Mouse (Mus musculus) liver, embryonic 16.5 days (tissue): ENCODE measurements around the gene Sgpp2. TPM values are rescaled to one million over a fixed set of nuclear protein-coding genes. Genes with fewer than 3 reads are reported as not detected.

Source experiments
- ATAC-seq: fragments of 200-750 bp; cut with Nextera tagmentation; 2 replicates; pipeline ENCODE4 v1.8.0; 2017; ENCODE audit warnings: low read depth, mild to moderate bottlenecking, moderate number of reproducible peaks, moderate library complexity
- H3K27ac ChIP-seq: fragments of 300-500 bp; sonication (generic); 2 replicates; pipeline ENCODE4 v1.5.1; 2014; ENCODE audit warnings: mild to moderate bottlenecking, low read length
- H3K27me3 ChIP-seq: fragments of 300-500 bp; sonication (generic); 2 replicates; pipeline ENCODE4 v1.6.1; 2014; ENCODE audit warnings: low read depth, low read length, mixed read lengths; ENCODE audit not compliant: control insufficient read depth, insufficient read depth
- H3K36me3 ChIP-seq: fragments of 300-500 bp; sonication (generic); 2 replicates; pipeline ENCODE4 v1.6.1; 2014; ENCODE audit warnings: mild to moderate bottlenecking; ENCODE audit not compliant: control insufficient read depth, insufficient read depth
- H3K4me1 ChIP-seq: fragments of 300-500 bp; sonication (generic); 2 replicates; pipeline ENCODE4 v1.6.1; 2014; ENCODE audit warnings: low read depth, low read length, mixed read lengths; ENCODE audit not compliant: control insufficient read depth
- H3K4me2 ChIP-seq: fragments of 300-500 bp; sonication (generic); 2 replicates; pipeline ENCODE4 v1.6.1; 2014; ENCODE audit warnings: low read depth, low read length, mixed read lengths
- H3K4me3 ChIP-seq: fragments of 300-500 bp; sonication (generic); 2 replicates; pipeline ENCODE4 v1.5.1; 2014; ENCODE audit warnings: low read depth, mild to moderate bottlenecking, low read length
- H3K9ac ChIP-seq: fragments of 300-500 bp; sonication (generic); 2 replicates; pipeline ENCODE4 v1.6.1; 2014; ENCODE audit warnings: low read depth, low read length
- H3K9me3 ChIP-seq: fragments of 300-500 bp; sonication (generic); replicated peaks from 2 replicates; pipeline ENCODE4 v1.6.1; 2016; ENCODE audit warnings: low read length; ENCODE audit not compliant: control insufficient read depth
- WGBS: fragments of 180-500 bp; shearing (Covaris S2); extraction: QIAGEN DNeasy Blood & Tissue Kit; methylation state at CpG from one replicate; pipeline ENCODE4 v1.1.7; 2014; ENCODE audit not compliant: insufficient replicate concordance; 5-methylcytosine and 5-hydroxymethylcytosine counted together
- polyA plus RNA-seq: library from polyadenylated mRNA; unstranded; fragments of >200 nt; fragmentation: Nextera tagmentation; extraction: Ambion mirVana; gene quantifications from 2 replicates; pipeline ENCODE4 v1.2.1, GENCODE M21; 2015

Sgpp2 gene
- 0.21 and 0.35 TPM in 2 replicates for polyA plus RNA-seq

GRCm38 (mm10) chr1:78310021-78310752 is at the start of gene Sgpp2:
Gene Sgpp2, plus strand, starts transcription at chr1:78310345.
- WGBS = 2% methylated on average over 68 of the region's 68 CpGs
- Histone ChIP-seq H3K9me3 (no peaks in the 10 kb centered on the region), H3K27ac (no peak within 1 kb of the TSS), H3K36me3 (no peaks in the 10 kb centered on the region), H3K4me1 (no peaks in the 10 kb centered on the region), H3K4me2 (peak within 1 kb of the TSS; percentile 59), H3K4me3 (peak within 1 kb of the TSS; percentile 37), H3K9ac (no peak within 1 kb of the TSS), H3K27me3 (peaks cover 33% of the 10 kb centered on the region)
- no peak for ATAC-seq

- Histone ChIP-seq H3K4me3 (no peak overlapping the region), H3K27ac (no peak overlapping the region), H3K4me2 (no peak overlapping the region), H3K9ac (no peak overlapping the region), H3K9me3 (no peaks in the 10 kb centered on the region), H3K36me3 (no peaks in the 10 kb centered on the region), H3K27me3 (no peaks in the 10 kb centered on the region), H3K4me1 (no peaks in the 10 kb centered on the region)
- ATAC-seq = no peak
- WGBS = 41% methylated on average over 5 of the region's 5 CpGs
Measured at GRCm38 (mm10) chr1:78267519-78267918, 42.6 kb upstream of the Sgpp2 start.

GRCm38 (mm10) chr1:78272915-78273314 is 37.2 kb upstream of the Sgpp2 start:
- WGBS = 48% methylated on average over 3 of the region's 3 CpGs

GRCm38 (mm10) chr1:78279128-78279527 is 31.0 kb upstream of the Sgpp2 start:
- Histone ChIP-seq H3K36me3 (no peaks in the 10 kb centered on the region), H3K4me1 (no peaks in the 10 kb centered on the region), H3K27me3 (no peaks in the 10 kb centered on the region), H3K9me3 (no peaks in the 10 kb centered on the region), H3K4me2 (no peak overlapping the region), H3K4me3 (no peak overlapping the region), H3K9ac (no peak overlapping the region), H3K27ac (no peak overlapping the region)
- no peak for ATAC-seq
- 36% methylated on average over 3 of the region's 3 CpGs for WGBS

More at GRCm38 (mm10) chr1:78272915-78273314, 37.2 kb upstream of the Sgpp2 start:
- Histone ChIP-seq H3K27ac (no peak overlapping the region), H3K4me1 (no peaks in the 10 kb centered on the region), H3K9me3 (no peaks in the 10 kb centered on the region), H3K27me3 (no peaks in the 10 kb centered on the region), H3K4me3 (no peak overlapping the region), H3K9ac (no peak overlapping the region), H3K4me2 (no peak overlapping the region), H3K36me3 (no peaks in the 10 kb centered on the region)
- no peak for ATAC-seq

GRCm38 (mm10) chr1:78292397-78292796 is 17.7 kb upstream of the Sgpp2 start:
- H3K27ac ChIP-seq = no peak overlapping the region
- no peaks in the 10 kb centered on the region for H3K9me3 ChIP-seq
- WGBS = 53% methylated on average over 3 of the region's 3 CpGs
- H3K4me3 ChIP-seq = no peak overlapping the region
- H3K4me2 ChIP-seq = no peak overlapping the region
- no peaks in the 10 kb centered on the region for H3K4me1 ChIP-seq
- ATAC-seq = no peak
- H3K36me3 ChIP-seq = no peaks in the 10 kb centered on the region
- H3K27me3 ChIP-seq = no peaks in the 10 kb centered on the region
- no peak overlapping the region for H3K9ac ChIP-seq

- Histone ChIP-seq H3K27ac (peak overlapping the region; percentile 12; the same call in 1 of the 2 replicates), H3K9me3 (no peaks in the 10 kb centered on the region), H3K9ac (no peak overlapping the region), H3K4me1 (no peaks in the 10 kb centered on the region; the same call in 1 of the 2 replicates), H3K27me3 (no peaks in the 10 kb centered on the region), H3K36me3 (no peaks in the 10 kb centered on the region), H3K4me2 (no peak overlapping the region), H3K4me3 (no peak overlapping the region)
- 56% methylated on average over 7 of the region's 7 CpGs for WGBS
- ATAC-seq = peak; percentile 85
Measured at GRCm38 (mm10) chr1:78299670-78300225, 10.4 kb upstream of the Sgpp2 start.

GRCm38 (mm10) chr1:78308688-78309087 is 1.5 kb upstream of the Sgpp2 start:
- WGBS = 47% methylated on average over 1 of the region's 1 CpGs
- H3K27ac ChIP-seq = no peak overlapping the region

GRCm38 (mm10) chr1:78309280-78309679 is 865 bp upstream of the Sgpp2 start:
- no peak for ATAC-seq
- Histone ChIP-seq H3K36me3 (no peaks in the 10 kb centered on the region), H3K4me1 (no peaks in the 10 kb centered on the region), H3K4me2 (no peak overlapping the region), H3K27me3 (peaks cover 33% of the 10 kb centered on the region), H3K27ac (no peak overlapping the region), H3K4me3 (no peak overlapping the region), H3K9ac (no peak overlapping the region), H3K9me3 (no peaks in the 10 kb centered on the region)
- WGBS = 9% methylated on average over 9 of the region's 9 CpGs

More at GRCm38 (mm10) chr1:78308688-78309087, 1.5 kb upstream of the Sgpp2 start:
- Histone ChIP-seq H3K4me2 (no peak overlapping the region), H3K4me3 (no peak overlapping the region), H3K4me1 (no peaks in the 10 kb centered on the region), H3K27me3 (peaks cover 33% of the 10 kb centered on the region), H3K36me3 (no peaks in the 10 kb centered on the region), H3K9me3 (no peaks in the 10 kb centered on the region), H3K9ac (no peak overlapping the region)
- no peak for ATAC-seq

- ATAC-seq = no peak
- H3K27me3 ChIP-seq = peaks cover 33% of the 10 kb centered on the region
- no peak overlapping the region for H3K27ac ChIP-seq
Measured at GRCm38 (mm10) chr1:78310861-78311341, 756 bp downstream of the Sgpp2 start.

More at GRCm38 (mm10) chr1:78310861-78311341, 756 bp downstream of the Sgpp2 start:
- Histone ChIP-seq H3K36me3 (no peaks in the 10 kb centered on the region), H3K4me3 (peak overlapping the region; percentile 37), H3K9ac (no peak overlapping the region), H3K9me3 (no peaks in the 10 kb centered on the region), H3K4me2 (peak overlapping the region; percentile 59; the same call in 1 of the 2 replicates), H3K4me1 (no peaks in the 10 kb centered on the region)
- WGBS = 3% methylated on average over 17 of the region's 17 CpGs
